Mouse (Mus musculus) liver, embryonic 14.5 days (tissue): ENCODE measurements around the gene Fndc7.

Experiments used
- CTCF ChIP-seq: IDR thresholded peaks from 2 replicates; pipeline ENCODE4 v1.5.1; 2016; ENCODE audit warnings: antibody characterized with exemption, low read depth, control low read depth
- EP300 ChIP-seq: IDR thresholded peaks from 2 replicates; pipeline ENCODE4 v1.6.1; 2016; ENCODE audit warnings: antibody characterized with exemption, low read depth

DNA sequence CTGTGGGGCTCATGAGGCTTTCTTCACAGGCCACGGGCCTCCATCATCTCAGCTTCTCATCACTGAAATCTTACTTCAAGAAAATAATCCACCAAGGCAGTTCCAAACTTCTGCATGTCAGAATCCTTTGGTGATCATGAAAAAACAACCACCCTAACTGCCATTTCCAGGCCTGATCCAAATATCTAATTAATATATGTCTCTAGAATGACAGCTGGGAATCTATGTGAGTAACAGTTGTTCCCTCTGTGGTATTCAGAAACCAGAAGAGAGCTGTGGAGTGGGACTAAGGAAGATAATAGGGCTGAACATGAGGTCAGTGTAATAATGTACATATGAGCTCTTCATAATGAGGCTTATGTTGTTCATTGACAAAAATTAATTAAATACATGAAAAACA lies 36.5 kb downstream of the Fndc7 start:
- no peak for TF ChIP-seq EP300
- TF ChIP-seq CTCF, result no peak
